Mouse (Mus musculus) neutrophil, adult 83 days (primary cell): ENCODE data around the gene Olfr790. TPM values are rescaled to one million over a fixed set of nuclear protein-coding genes. Genes with fewer than 3 reads are reported as not detected.

Source experiments
- total RNA-seq, 2 experiments: library from RNA; stranded (reverse); gene quantifications; one replicate each; pipeline ENCODE4 v1.2.4; 2023

The Olfr790 gene
- total RNA-seq = not detected

GRCm38 (mm10) chr10:129498192-129498591 is at the start of gene Olfr790:
Gene Olfr790 (plus strand): TSS chr10:129498492.

DNA sequence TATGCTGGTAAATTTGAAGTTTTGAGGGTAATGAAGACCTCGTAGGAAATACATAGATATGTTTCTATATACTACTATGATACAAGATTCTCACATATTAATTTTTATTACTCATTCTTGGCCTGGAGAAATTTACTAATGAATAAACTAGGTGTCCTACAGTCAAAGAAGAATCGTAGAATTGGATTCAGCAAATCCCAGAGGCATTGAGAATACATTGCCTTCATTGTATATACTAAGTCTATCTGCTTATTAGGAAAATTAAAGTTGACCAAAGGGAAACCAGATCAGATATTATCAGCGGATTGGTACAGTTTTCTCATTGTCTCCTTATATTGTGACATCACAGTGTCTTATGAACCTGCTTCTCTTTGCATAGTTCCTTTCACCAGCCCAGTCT is 36.7 kb upstream of the Olfr790 start, which contains the start of gene Olfr787:
Gene Olfr787 (plus strand): TSS at position 301 of the 400 bp plus-strand sequence.

DNA sequence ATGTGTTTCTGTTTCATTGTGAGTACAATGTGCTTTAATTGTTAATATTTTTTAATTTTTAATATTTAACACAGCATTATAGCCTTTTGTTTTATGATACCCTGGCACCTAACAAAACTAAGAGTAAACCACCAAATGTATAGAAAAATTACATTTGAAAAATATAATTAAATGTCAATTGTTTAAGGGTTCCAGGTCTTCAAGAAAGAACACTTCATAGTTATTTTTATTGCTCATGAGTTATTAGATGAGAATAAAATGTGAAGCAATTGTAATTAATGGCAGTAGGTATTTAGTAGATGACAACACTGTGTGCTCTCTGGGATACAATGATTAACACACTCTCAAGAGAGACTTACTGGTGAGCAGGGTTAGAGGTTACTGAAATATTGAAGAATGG is 27.6 kb upstream of the Olfr790 start, which contains the start of gene Olfr788:
Gene Olfr788 (plus strand): TSS at position 301 of the 400 bp plus-strand sequence.

DNA sequence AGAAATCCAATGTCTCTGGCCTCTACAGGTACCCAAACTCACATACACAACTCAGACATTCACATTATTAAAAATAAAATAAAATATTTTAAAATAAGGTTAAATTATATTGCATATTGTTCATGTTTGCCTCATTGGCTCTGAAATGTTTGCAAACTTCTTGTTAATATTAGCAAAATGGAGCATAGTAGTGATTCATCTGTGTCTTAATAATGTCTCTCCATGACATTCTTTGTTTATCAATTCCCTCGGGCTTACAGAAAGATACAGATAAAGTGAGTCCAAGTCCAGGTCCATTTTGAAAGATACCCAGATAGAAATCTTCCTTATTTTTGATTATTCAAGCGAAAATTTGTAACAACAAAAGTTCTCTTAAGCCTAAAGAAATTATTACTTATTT is 13.8 kb upstream of the Olfr790 start, which contains the start of gene Olfr789:
Gene Olfr789 (plus strand): TSS at position 301 of the 400 bp plus-strand sequence.

DNA sequence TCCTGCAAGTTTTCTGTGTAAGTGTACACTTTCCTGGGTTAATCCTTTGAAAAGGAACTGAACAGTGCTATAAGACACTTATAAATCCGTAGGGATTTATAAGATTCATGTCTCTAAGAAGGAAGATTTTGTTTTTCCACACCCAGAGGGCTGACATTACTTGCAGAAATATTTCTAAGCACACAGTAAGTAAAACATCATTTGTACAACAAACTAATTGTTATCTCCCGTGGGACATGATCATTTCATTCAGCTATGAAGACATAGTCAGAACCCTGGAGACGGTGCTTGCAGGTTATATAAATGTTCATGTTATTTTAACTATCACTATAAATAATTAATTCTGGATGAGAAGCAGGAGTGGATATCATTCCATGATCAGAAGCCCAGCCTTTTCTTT is 23.2 kb downstream of the Olfr790 start, which contains the start of gene Olfr791:
Gene Olfr791 (plus strand): TSS at position 301 of the 400 bp plus-strand sequence.

DNA sequence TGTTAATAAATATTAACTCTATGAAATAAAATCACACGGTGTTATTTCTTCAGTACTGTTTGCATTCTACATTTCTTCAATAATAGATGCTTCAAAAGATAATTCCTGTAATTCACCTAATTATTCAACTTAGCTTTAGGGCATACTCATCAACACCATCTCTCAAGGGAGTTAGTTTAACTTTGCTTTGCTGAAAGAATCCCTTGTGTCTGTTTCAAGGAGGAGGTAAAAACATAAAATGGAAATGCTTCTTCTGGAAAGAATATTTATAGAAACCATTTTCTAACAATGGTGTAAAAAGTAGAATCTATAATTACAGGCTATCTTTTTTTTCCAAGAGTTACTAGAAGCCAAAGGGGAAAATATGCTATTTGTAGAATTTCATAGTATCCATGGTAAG is 40.6 kb downstream of the Olfr790 start, which contains the start of gene Olfr792:
Gene Olfr792 (plus strand): TSS at position 301 of the 400 bp plus-strand sequence.

Other genes starting within 250 kb of the Olfr790 start
- gene Olfr776, start 239.4 kb upstream of the Olfr790 start, total RNA-seq = not detected
- gene Olfr777, start 227.0 kb upstream of the Olfr790 start, total RNA-seq = not detected
- gene Olfr780, start 180.4 kb upstream of the Olfr790 start, total RNA-seq = not detected
- not detected for gene Olfr781, start 169.6 kb upstream of the Olfr790 start, total RNA-seq
- not detected for gene Olfr782, start 149.6 kb upstream of the Olfr790 start, total RNA-seq
- under 1 TPM in 1 of 2 experiments, not detected in 1; 0.13 TPM for gene Olfr784, start 114.4 kb upstream of the Olfr790 start, total RNA-seq
- not detected for gene Olfr785, start 93.1 kb upstream of the Olfr790 start, total RNA-seq
- gene Olfr786, start 71.2 kb upstream of the Olfr790 start, total RNA-seq = not detected
- gene Olfr787, start 36.6 kb upstream of the Olfr790 start, total RNA-seq = not detected
- not detected for gene Olfr788, start 27.5 kb upstream of the Olfr790 start, total RNA-seq
- gene Olfr789, start 13.7 kb upstream of the Olfr790 start, total RNA-seq = not detected
- gene Olfr791, start 23.3 kb downstream of the Olfr790 start, total RNA-seq = not detected
- not detected for gene Olfr792, start 40.7 kb downstream of the Olfr790 start, total RNA-seq
- gene Olfr794, start 69.2 kb downstream of the Olfr790 start, total RNA-seq = not detected
- gene Olfr796, start 114.1 kb downstream of the Olfr790 start, total RNA-seq = not detected
- not detected for gene Olfr798, start 129.4 kb downstream of the Olfr790 start, total RNA-seq
- gene Olfr799, start 139.0 kb downstream of the Olfr790 start, total RNA-seq = not detected
- not detected for gene Olfr800, start 159.2 kb downstream of the Olfr790 start, total RNA-seq
- not detected for gene Olfr801, start 175.4 kb downstream of the Olfr790 start, total RNA-seq
- gene Olfr802, start 189.7 kb downstream of the Olfr790 start, total RNA-seq = not detected
- not detected for gene Olfr803, start 195.8 kb downstream of the Olfr790 start, total RNA-seq
- gene Olfr804, start 204.7 kb downstream of the Olfr790 start, total RNA-seq = not detected
- not detected for gene Olfr805, start 230.9 kb downstream of the Olfr790 start, total RNA-seq
- gene Olfr806, start 243.4 kb downstream of the Olfr790 start, total RNA-seq = not detected